Mouse (Mus musculus): ENCODE measurements around the gene Lingo2. TPM values are rescaled to one million over a fixed set of nuclear protein-coding genes. Genes with fewer than 3 reads are reported as not detected.
"Not testable (repeated sequence)": the region's sequence is repeated elsewhere in the genome, so short reads cannot be mapped to it uniquely, and the experiment has no call there.

The Lingo2 gene
- polyA plus RNA-seq, 2 experiments from 2014 or later = 0.22 TPM; not detected in 1

GRCm38 (mm10) chr4:35823322-35823870 is 1128.2 kb downstream of the Lingo2 start:
- ATAC-seq = no peak

GRCm38 (mm10) chr4:35820701-35821100 is 1130.8 kb downstream of the Lingo2 start:
- no peak for ATAC-seq

GRCm38 (mm10) chr4:35814698-35815097 is 1136.8 kb downstream of the Lingo2 start:
- no peak for ATAC-seq

- no peak for ATAC-seq
Observed at GRCm38 (mm10) chr4:35807497-35808210, 1143.9 kb downstream of the Lingo2 start.

GRCm38 (mm10) chr4:35806881-35807464 is 1144.6 kb downstream of the Lingo2 start:
- ATAC-seq = no peak

GRCm38 (mm10) chr4:35784255-35784921 is 1167.2 kb downstream of the Lingo2 start:
- ATAC-seq = no peak

- ATAC-seq = no peak
Observed at GRCm38 (mm10) chr4:35770810-35771209, 1180.7 kb downstream of the Lingo2 start.

GRCm38 (mm10) chr4:35766905-35767304 is 1184.6 kb downstream of the Lingo2 start:
- no peak for ATAC-seq

- no peak for ATAC-seq
Observed at GRCm38 (mm10) chr4:35761181-35761580, 1190.4 kb downstream of the Lingo2 start.

GRCm38 (mm10) chr4:35752121-35752860 is 1199.3 kb downstream of the Lingo2 start:
- no peak for ATAC-seq

GRCm38 (mm10) chr4:35746693-35747092 is 1204.9 kb downstream of the Lingo2 start:
- no peak for ATAC-seq

GRCm38 (mm10) chr4:35724774-35725173 is 1226.8 kb downstream of the Lingo2 start:
- ATAC-seq = no peak

- no peak for ATAC-seq
Observed at GRCm38 (mm10) chr4:35704126-35704525, 1247.4 kb downstream of the Lingo2 start.

- no peak for ATAC-seq
Observed at GRCm38 (mm10) chr4:35702661-35703060, 1248.9 kb downstream of the Lingo2 start.

- no peak for ATAC-seq
Observed at GRCm38 (mm10) chr4:35695137-35695522, 1256.4 kb downstream of the Lingo2 start.

GRCm38 (mm10) chr4:35694360-35695136 is 1257.0 kb downstream of the Lingo2 start:
- ATAC-seq = no peak

- ATAC-seq = no peak
Observed at GRCm38 (mm10) chr4:35690521-35690920, 1261.0 kb downstream of the Lingo2 start.

- not testable (repeated sequence) for ATAC-seq
Observed at GRCm38 (mm10) chr4:35688498-35689240, 1262.9 kb downstream of the Lingo2 start.

All from CD4-positive, CD25-positive, alpha-beta regulatory T cell, adult 4 months (primary cell).